Mouse (Mus musculus) olfactory bulb, adult 2 months (tissue): ENCODE data around the gene Polm.

Experiments
- CTCF ChIP-seq: fragments of 200-500 bp; IDR thresholded peaks from 2 replicates; pipeline ENCODE4 v1.5.1; 2012; ENCODE audit warnings: low read depth, mild to moderate bottlenecking, low read length, moderate library complexity; ENCODE audit not compliant: insufficient read depth
- POLR2A ChIP-seq: fragments of 200-500 bp; IDR thresholded peaks from 2 replicates; pipeline ENCODE4 v1.6.1; 2012; ENCODE audit warnings: mild to moderate bottlenecking, low read depth, low read length, moderate library complexity; ENCODE audit not compliant: insufficient read depth

DNA sequence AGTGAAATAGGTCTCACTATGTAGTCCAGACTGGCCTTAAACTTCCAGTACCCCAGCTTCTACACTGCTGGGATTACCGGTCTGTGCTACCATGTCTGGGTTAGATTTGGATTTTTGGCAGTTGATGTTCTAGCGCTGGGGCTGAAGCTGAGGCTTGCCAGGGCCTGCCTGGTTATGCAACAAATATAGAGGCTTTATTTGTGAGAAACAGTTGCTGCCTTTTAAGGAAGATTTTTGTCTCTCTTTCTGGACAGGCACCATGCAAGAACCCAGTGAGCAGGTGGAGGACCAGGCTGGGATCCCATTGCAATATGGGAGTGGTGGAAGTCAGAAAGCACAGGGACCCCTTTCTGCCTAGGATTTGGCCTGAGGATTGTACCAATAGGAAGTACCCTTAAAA lies 3.9 kb upstream of the Polm start:
- TF ChIP-seq CTCF (no peak), POLR2A (no peak)
